Mouse (Mus musculus) liver, postnatal 0 days (tissue): ENCODE measurements around the gene Usp12. TPM values are rescaled to one million over a fixed set of nuclear protein-coding genes. Genes with fewer than 3 reads are reported as not detected.

ENCODE experiments used
- ATAC-seq: fragments of 200-750 bp; cut with Nextera tagmentation; 2 replicates; pipeline ENCODE4 v1.8.0; 2017; ENCODE audit warnings: mild to moderate bottlenecking, moderate library complexity
- DNase-seq: peaks from one replicate; pipeline ENCODE4 v3.0.0-alpha.2; 2016
- H3K27ac ChIP-seq: fragments of 300-500 bp; sonication (generic); 2 replicates; pipeline ENCODE4 v1.5.1; 2014; ENCODE audit warnings: antibody characterized with exemption, moderate library complexity, mild to moderate bottlenecking, low read depth
- H3K27me3 ChIP-seq: fragments of 300-500 bp; sonication (generic); 2 replicates; pipeline ENCODE4 v1.6.1; 2014; ENCODE audit warnings: low read length, control low read depth, mixed read lengths; ENCODE audit not compliant: insufficient read depth
- H3K36me3 ChIP-seq: fragments of 300-500 bp; sonication (generic); replicated peaks from 2 replicates; pipeline ENCODE4 v1.6.1; 2014; ENCODE audit warnings: mild to moderate bottlenecking, control low read depth, low read length, moderate library complexity, mixed read lengths; ENCODE audit not compliant: insufficient read depth
- H3K4me1 ChIP-seq: fragments of 300-500 bp; sonication (generic); 2 replicates; pipeline ENCODE4 v1.6.1; 2014; ENCODE audit warnings: antibody characterized with exemption, mild to moderate bottlenecking, control low read depth; ENCODE audit not compliant: insufficient read depth
- H3K4me2 ChIP-seq: fragments of 300-500 bp; sonication (generic); 2 replicates; pipeline ENCODE4 v1.6.1; 2014; ENCODE audit warnings: low read depth, mild to moderate bottlenecking, low read length, moderate library complexity, mixed read lengths
- H3K4me3 ChIP-seq: fragments of 300-500 bp; sonication (generic); 2 replicates; pipeline ENCODE4 v1.5.1; 2014; ENCODE audit warnings: low read depth, low read length
- H3K9ac ChIP-seq: fragments of 300-500 bp; sonication (generic); replicated peaks from 2 replicates; pipeline ENCODE4 v1.6.1; 2014; ENCODE audit warnings: mild to moderate bottlenecking, moderate library complexity
- H3K9me3 ChIP-seq: fragments of 300-500 bp; sonication (generic); 2 replicates; pipeline ENCODE4 v1.6.1; 2016; ENCODE audit warnings: mild to moderate bottlenecking, control low read depth, low read length, mixed read lengths
- CTCF ChIP-seq: sonication (generic); IDR thresholded peaks from 2 replicates; pipeline ENCODE4 v1.5.1; 2016; ENCODE audit warnings: antibody characterized with exemption, low read depth
- EP300 ChIP-seq: IDR thresholded peaks from 2 replicates; pipeline ENCODE4 v1.6.1; 2016; ENCODE audit warnings: antibody characterized with exemption, low read depth, mild to moderate bottlenecking
- WGBS: fragments of 180-500 bp; shearing (Covaris S2); extraction: QIAGEN DNeasy Blood & Tissue Kit; methylation state at CpG from one replicate; pipeline ENCODE4 v1.1.7; 2014; ENCODE audit not compliant: insufficient replicate concordance; 5-methylcytosine and 5-hydroxymethylcytosine counted together
- polyA plus RNA-seq: library from polyadenylated mRNA; unstranded; fragments of >200 nt; fragmentation: Nextera tagmentation; extraction: Ambion mirVana; gene quantifications from 2 replicates; pipeline ENCODE4 v1.2.1, GENCODE M21; 2015

The Usp12 gene
- polyA plus RNA-seq, 1 experiment from 2014 or later: 6.8 TPM

DNA sequence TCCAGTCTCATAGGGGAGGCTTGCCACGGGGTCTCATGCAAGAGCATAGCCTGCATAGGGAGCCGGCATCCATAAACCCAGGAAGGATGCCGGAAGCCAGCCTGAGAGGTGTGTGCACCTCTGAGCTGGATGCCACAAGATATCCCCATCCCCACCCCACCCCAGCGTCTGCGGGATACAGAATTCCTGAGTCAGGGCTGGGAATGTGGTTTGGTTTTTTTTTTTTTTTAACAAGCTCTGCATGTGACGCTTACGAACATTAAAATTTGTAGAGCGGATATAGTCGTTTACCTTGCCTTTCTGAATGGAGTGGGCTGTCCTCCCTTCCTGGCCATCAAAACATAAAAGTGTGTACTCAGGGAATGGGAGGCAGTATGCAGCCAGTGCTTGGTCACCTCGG lies 94.7 kb downstream of the Usp12 start:
- no peak overlapping the region for H3K4me3 ChIP-seq
- H3K36me3 ChIP-seq: no peaks in the 10 kb centered on the region
- H3K9ac ChIP-seq: no peak overlapping the region
- TF ChIP-seq CTCF (no peak), EP300 (no peak)
- ATAC-seq: no peak
- no peak overlapping the region for H3K27ac ChIP-seq
- peaks cover 3% of the 10 kb centered on the region; the same call in 1 of the 2 replicates for H3K9me3 ChIP-seq
- H3K27me3 ChIP-seq: no peaks in the 10 kb centered on the region
- DNase-seq: no peak
- no peak overlapping the region for H3K4me2 ChIP-seq
- H3K4me1 ChIP-seq: peaks cover 25% of the 10 kb centered on the region
- 85% methylated on average over 10 of the region's 10 CpGs for WGBS

DNA sequence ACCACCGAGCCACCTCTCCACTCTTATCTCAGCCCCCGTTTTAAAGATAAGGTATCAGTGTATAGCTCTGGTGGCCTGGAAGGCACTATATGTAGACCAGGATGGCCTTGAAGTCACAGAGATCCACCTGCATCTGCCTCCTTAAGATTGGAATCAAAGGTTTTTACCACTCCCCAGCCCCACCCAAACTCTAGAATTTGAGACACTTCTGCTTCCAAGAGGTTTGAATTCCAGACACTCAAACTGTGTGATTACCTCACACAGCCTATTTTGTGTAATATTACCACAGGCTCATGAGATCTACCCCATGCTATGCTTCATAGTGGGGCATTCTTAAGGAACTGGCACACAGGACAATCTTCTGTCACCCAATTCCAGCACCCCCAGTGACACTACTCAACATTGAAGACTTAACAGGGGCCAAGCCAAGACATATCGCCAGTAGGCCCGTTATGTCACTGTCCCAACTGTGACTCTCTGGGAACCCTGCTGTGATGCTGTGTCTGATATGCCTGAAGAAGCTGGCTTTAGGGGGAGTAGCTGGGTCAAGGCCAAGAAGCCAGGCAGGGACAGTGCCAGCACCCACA lies 95.3 kb downstream of the Usp12 start:
- DNase-seq: no peak
- Histone ChIP-seq H3K36me3 (no peaks in the 10 kb centered on the region), H3K4me2 (no peak overlapping the region), H3K4me1 (peaks cover 26% of the 10 kb centered on the region), H3K27me3 (no peaks in the 10 kb centered on the region), H3K27ac (no peak overlapping the region), H3K9ac (no peak overlapping the region), H3K4me3 (no peak overlapping the region), H3K9me3 (peaks cover 3% of the 10 kb centered on the region; the same call in 1 of the 2 replicates)
- TF ChIP-seq CTCF (no peak), EP300 (no peak)
- no peak for ATAC-seq
- WGBS: 56% methylated on average over 4 of the region's 4 CpGs

DNA sequence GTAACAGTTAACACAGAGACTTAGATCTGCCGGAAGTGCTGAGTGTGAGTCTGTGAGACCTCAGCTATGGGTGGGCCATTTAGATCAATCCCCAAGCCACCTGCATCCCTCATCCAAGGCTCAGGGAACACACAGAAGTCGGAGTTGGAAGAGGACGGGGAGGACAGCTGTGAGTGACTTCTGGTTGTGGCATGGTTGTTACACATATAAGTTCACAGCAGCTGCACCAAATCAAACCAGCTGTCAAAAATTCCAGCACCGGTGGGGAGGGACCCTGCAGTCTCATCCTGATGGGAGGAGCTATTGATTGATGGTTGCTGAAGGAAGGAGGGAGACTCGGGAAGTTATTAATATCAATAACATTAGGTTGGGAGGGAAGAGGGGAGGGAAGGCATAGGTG lies 99.3 kb downstream of the Usp12 start:
- Histone ChIP-seq H3K9me3 (no peaks in the 10 kb centered on the region), H3K4me2 (no peak overlapping the region), H3K27me3 (no peaks in the 10 kb centered on the region), H3K36me3 (no peaks in the 10 kb centered on the region), H3K27ac (no peak overlapping the region), H3K4me1 (peaks cover 40% of the 10 kb centered on the region), H3K9ac (no peak overlapping the region), H3K4me3 (no peak overlapping the region)
- WGBS: 68% methylated on average over 5 of the region's 5 CpGs
- DNase-seq (no peak), ATAC-seq (no peak)
- TF ChIP-seq EP300: no peak
- no peak for TF ChIP-seq CTCF

DNA sequence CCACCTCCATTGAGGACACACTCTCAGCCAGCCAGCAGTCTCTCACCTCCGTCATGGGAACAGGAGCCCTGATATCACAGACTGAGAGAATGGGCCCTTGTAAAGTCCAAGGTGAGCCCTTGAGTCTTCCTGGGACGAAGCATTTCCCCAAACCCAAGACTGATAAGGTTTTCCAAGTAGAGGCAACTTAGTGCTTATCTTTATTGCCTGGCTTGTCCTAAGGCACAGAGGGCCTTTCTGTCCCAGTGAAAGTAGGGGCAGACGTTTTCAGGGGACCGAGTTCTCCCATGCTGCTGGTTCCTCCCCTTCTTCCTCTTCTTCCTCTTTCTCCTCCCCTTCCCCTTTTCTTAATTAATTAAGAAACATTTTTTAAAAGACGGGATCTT lies 101.8 kb downstream of the Usp12 start:
- ATAC-seq: peak; percentile 57
- H3K27ac ChIP-seq: peak overlapping the region; percentile 81
- TF ChIP-seq CTCF (no peak), EP300 (peak; percentile 81)
- peak overlapping the region; percentile 55 for H3K4me2 ChIP-seq
- H3K9me3 ChIP-seq: no peaks in the 10 kb centered on the region
- DNase-seq: no peak
- peak overlapping the region; percentile 37 for H3K9ac ChIP-seq
- peaks cover 35% of the 10 kb centered on the region for H3K4me1 ChIP-seq
- H3K36me3 ChIP-seq: no peaks in the 10 kb centered on the region
- H3K27me3 ChIP-seq: no peaks in the 10 kb centered on the region
- no peak overlapping the region for H3K4me3 ChIP-seq
- 19% methylated on average over 5 of the region's 5 CpGs for WGBS

DNA sequence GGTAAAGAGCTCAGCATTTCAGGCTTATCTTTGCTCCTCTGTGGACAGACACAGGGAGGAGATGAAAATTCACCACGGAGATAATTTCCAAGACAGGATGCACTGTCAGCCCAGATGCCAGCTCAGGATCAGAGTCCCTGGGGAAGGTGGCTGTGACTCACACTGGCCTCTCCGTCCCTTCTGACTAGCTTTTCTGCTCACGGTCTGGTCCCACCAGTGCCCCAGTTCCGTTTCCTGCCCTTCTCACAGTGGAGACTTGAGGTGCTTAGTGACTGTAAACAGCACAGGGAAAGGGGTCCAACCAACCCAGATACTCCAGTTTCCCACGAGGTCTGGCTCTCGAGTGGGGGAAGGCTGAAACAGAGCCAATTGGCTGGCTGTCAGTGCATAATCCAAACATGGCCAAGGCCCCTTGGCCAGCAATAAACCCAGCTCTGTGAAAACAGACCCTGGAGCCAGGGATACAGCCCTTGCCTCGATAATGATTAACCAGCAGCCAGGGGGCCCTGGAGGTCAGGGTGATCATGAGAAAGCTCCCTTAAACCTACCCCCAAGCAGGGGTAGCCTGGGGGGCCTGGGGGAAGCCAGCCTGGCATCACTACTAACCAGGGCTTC lies 102.3 kb downstream of the Usp12 start:
- Histone ChIP-seq H3K4me2 (peak overlapping the region; percentile 55), H3K27me3 (no peaks in the 10 kb centered on the region), H3K4me1 (peaks cover 37% of the 10 kb centered on the region), H3K4me3 (no peak overlapping the region), H3K36me3 (no peaks in the 10 kb centered on the region), H3K27ac (peak overlapping the region; percentile 81), H3K9ac (peak overlapping the region; percentile 37), H3K9me3 (no peaks in the 10 kb centered on the region)
- ATAC-seq: peak; percentile 30
- TF ChIP-seq EP300 (no peak), CTCF (peak; percentile 24; the same call in 1 of the 2 replicates)
- DNase-seq: peak; percentile 59
- 20% methylated on average over 7 of the region's 7 CpGs for WGBS

DNA sequence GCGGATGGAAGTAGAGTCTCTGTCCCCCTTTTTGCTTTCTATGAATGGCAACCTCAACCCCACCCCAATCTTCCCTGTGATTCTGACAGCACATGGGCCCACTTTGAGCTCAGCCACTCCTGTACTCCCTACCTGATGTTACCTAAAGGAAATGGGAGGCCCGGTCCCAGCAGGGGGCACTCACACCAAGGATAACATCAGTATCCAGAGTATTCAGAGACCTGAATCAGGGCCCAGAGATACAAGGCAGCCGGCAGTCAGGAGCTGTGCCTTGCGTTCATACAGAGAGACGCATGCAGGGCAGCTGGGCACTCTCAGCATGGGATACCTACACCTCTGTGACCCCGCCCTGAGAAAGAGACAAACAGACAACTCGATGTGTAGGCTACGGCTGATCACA lies 103.1 kb downstream of the Usp12 start:
- 41% methylated on average over 8 of the region's 8 CpGs for WGBS
- peak; percentile 5; the same call in 1 of the 2 replicates for ATAC-seq
- peak; percentile 66 for DNase-seq
- Histone ChIP-seq H3K4me2 (0 out of 2 replicates have a peak overlapping the region, but pooled peaks have one; percentile 55), H3K9me3 (no peaks in the 10 kb centered on the region), H3K4me3 (no peak overlapping the region), H3K27me3 (no peaks in the 10 kb centered on the region), H3K4me1 (peaks cover 40% of the 10 kb centered on the region), H3K9ac (peak overlapping the region; percentile 37; the same call in 1 of the 2 replicates), H3K36me3 (no peaks in the 10 kb centered on the region), H3K27ac (peak overlapping the region; percentile 81)
- peak; percentile 61 for TF ChIP-seq CTCF
- TF ChIP-seq EP300: no peak
